Mouse (Mus musculus) lung, embryonic 14.5 days (tissue): Measurements from ENCODE around the gene Clp1. TPM values are rescaled to one million over a fixed set of nuclear protein-coding genes. Genes with fewer than 3 reads are reported as not detected.

Source experiments
- ATAC-seq: fragments of 200-750 bp; cut with Nextera tagmentation; 2 replicates; pipeline ENCODE4 v1.8.0; 2017; ENCODE audit warnings: mild to moderate bottlenecking, moderate TSS enrichment, moderate library complexity; ENCODE audit not compliant: insufficient read depth
- DNase-seq: peaks from one replicate; pipeline ENCODE4 v3.0.0-alpha.2; 2015
- H3K27ac ChIP-seq: fragments of 300-500 bp; sonication (generic); 2 replicates; pipeline ENCODE4 v1.5.1; 2014; ENCODE audit warnings: low read depth, mild to moderate bottlenecking, moderate library complexity
- H3K27me3 ChIP-seq: fragments of 300-500 bp; sonication (generic); 2 replicates; pipeline ENCODE4 v1.6.1; 2014; ENCODE audit warnings: low read length, control low read depth; ENCODE audit not compliant: insufficient read depth
- H3K36me3 ChIP-seq: fragments of 300-500 bp; sonication (generic); 2 replicates; pipeline ENCODE4 v1.6.1; 2014; ENCODE audit warnings: control low read depth; ENCODE audit not compliant: insufficient read depth
- H3K4me1 ChIP-seq: fragments of 300-500 bp; sonication (generic); 2 replicates; pipeline ENCODE4 v1.6.1; 2014; ENCODE audit warnings: antibody characterized with exemption, control low read depth; ENCODE audit not compliant: insufficient read depth
- H3K4me2 ChIP-seq: fragments of 300-500 bp; sonication (generic); 2 replicates; pipeline ENCODE4 v1.6.1; 2014; ENCODE audit warnings: mild to moderate bottlenecking
- H3K4me3 ChIP-seq: fragments of 300-500 bp; sonication (generic); 2 replicates; pipeline ENCODE4 v1.5.1; 2014; ENCODE audit warnings: low read depth, low read length
- H3K9ac ChIP-seq: fragments of 300-500 bp; sonication (generic); 2 replicates; pipeline ENCODE4 v1.6.1; 2014
- H3K9me3 ChIP-seq: fragments of 300-500 bp; sonication (generic); 2 replicates; pipeline ENCODE4 v1.6.1; 2016; ENCODE audit warnings: low read depth, low read length, control low read depth
- CTCF ChIP-seq: IDR thresholded peaks from 2 replicates; pipeline ENCODE4 v1.5.1; 2016; ENCODE audit warnings: antibody characterized with exemption, low read depth
- WGBS: fragments of 180-500 bp; shearing (Covaris S2); extraction: QIAGEN DNeasy Blood & Tissue Kit; methylation state at CpG from one replicate; pipeline ENCODE4 v1.1.7; 2014; 5-methylcytosine and 5-hydroxymethylcytosine counted together
- microRNA counts: library from miRNA; unstranded; fragments of <30 nt; microRNA quantifications from one replicate; lab custom pipeline; 2016
- microRNA-seq: library from miRNA; unstranded; fragments of <30 nt; microRNA quantifications from one replicate; pipeline ENCODE4, GENCODE M21; 2016; ENCODE audit warnings: borderline number of aligned reads
- polyA plus RNA-seq: library from polyadenylated mRNA; unstranded; fragments of >200 nt; fragmentation: Nextera tagmentation; extraction: Ambion mirVana; gene quantifications from 2 replicates; pipeline ENCODE4 v1.2.1, GENCODE M21; 2014

The Clp1 gene
- polyA plus RNA-seq, 1 experiment from 2014 or later = 25.6 TPM

DNA sequence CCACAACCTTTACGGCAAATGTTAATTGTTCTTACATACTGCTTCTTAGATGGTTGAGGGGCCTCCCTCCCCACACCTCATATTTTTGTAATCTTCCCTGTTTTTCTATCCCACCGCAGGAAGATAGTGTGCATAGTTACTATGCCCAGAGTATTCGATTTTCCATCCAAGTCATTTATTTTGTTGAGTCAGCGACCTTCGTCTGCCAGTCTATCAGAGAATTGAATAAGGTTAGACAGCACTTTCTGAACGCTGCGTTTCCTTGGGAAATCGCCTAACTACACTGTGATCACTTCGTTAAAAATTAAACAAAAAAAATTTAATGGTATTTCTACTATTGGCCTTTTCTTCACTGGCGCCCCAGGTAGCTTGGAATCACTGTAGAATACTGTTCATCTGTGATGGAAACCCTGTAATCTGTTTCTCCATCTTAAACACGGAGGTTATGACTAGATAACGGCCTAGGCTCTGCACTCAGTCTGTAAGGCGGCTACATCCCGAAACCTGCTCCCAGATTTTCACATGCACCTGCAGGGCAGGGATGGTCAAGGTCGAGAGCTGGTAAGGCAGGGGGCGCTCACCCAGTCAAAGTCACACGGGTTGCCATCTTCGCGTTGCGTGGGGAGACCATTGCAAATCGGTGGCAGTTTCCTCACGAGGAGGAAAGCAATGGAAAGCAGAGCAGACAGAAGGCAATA, 49.7 kb downstream of the Clp1 start:
- DNase-seq (no peak), ATAC-seq (peak; percentile 48)
- peak; percentile 62 for TF ChIP-seq CTCF
- WGBS = 8% methylated on average over 22 of the region's 22 CpGs
- H3K27ac ChIP-seq = peak overlapping the region; percentile 24; the same call in 1 of the 2 replicates
- peak overlapping the region; percentile 70 for H3K4me2 ChIP-seq
- peaks cover 52% of the 10 kb centered on the region for H3K36me3 ChIP-seq
- H3K4me3 ChIP-seq = peak overlapping the region; percentile 85
- H3K27me3 ChIP-seq = no peaks in the 10 kb centered on the region
- H3K4me1 ChIP-seq = peaks cover 6% of the 10 kb centered on the region; the same call in 1 of the 2 replicates
- peak overlapping the region; percentile 54 for H3K9ac ChIP-seq
- no peaks in the 10 kb centered on the region for H3K9me3 ChIP-seq

MicroRNA genes within 50 kb of the gene (microRNA counts, 519-probe panel; counts per million panel counts)
- microRNA mmu-miR-130a (lab: Ali Mortazavi, UCI) = 5,286 counts per million, percentile 97 among the panel's probes with 10 or more counts

Small RNA genes within 50 kb of the gene (microRNA-seq; reads per million reads assigned to microRNA genes)
- gene Mir130a = 37,365 reads per million, percentile 98 among the genes with 10 or more reads in this experiment

Other genes starting within 250 kb of the Clp1 start
- gene Ctnnd1, start 76.6 kb downstream of the Clp1 start, polyA plus RNA-seq = 59.9 and 63.3 TPM in 2 replicates
- gene Btbd18, start 68.3 kb downstream of the Clp1 start, polyA plus RNA-seq = 0.22 and 0.39 TPM in 2 replicates
- gene Selenoh, start 56.6 kb downstream of the Clp1 start, polyA plus RNA-seq = 419 and 427 TPM in 2 replicates
- gene Gm28635, start 49.3 kb downstream of the Clp1 start, polyA plus RNA-seq = not detected in 2 replicates
- gene Med19, start 48.9 kb downstream of the Clp1 start, polyA plus RNA-seq = 44.8 and 45.4 TPM in 2 replicates
- 110 and 117 TPM in 2 replicates for gene Tmx2, start 48.2 kb downstream of the Clp1 start, polyA plus RNA-seq
- gene Zdhhc5, start 12.2 kb downstream of the Clp1 start, polyA plus RNA-seq = 30.8 and 31.0 TPM in 2 replicates
- 6.4 and 7.4 TPM in 2 replicates for gene Ypel4, start 6.7 kb upstream of the Clp1 start, polyA plus RNA-seq
- gene Gm19426, start 16.3 kb upstream of the Clp1 start, polyA plus RNA-seq = 4.7 and 4.9 TPM in 2 replicates
- 65.4 and 70.3 TPM in 2 replicates for gene Serping1, start 48.1 kb upstream of the Clp1 start, polyA plus RNA-seq
- gene Ube2l6, start 71.5 kb upstream of the Clp1 start, polyA plus RNA-seq = 39.1 and 40.0 TPM in 2 replicates
- gene Smtnl1, start 95.3 kb upstream of the Clp1 start, polyA plus RNA-seq = 0.11 and 0.24 TPM in 2 replicates
- gene Timm10, start 99.6 kb upstream of the Clp1 start, polyA plus RNA-seq = 55.4 and 58.7 TPM in 2 replicates
- 18.8 and 20.2 TPM in 2 replicates for gene Slc43a1, start 111.5 kb upstream of the Clp1 start, polyA plus RNA-seq
- 1.1 and 1.2 TPM in 2 replicates for gene Rtn4rl2, start 159.4 kb upstream of the Clp1 start, polyA plus RNA-seq
- 77.4 and 78.9 TPM in 2 replicates for gene Slc43a3, start 209.2 kb upstream of the Clp1 start, polyA plus RNA-seq